Mouse (Mus musculus) hindbrain, embryonic 13.5 days (tissue): ENCODE measurements around the gene Eci2. TPM values are rescaled to one million over a fixed set of nuclear protein-coding genes. Genes with fewer than 3 reads are reported as not detected.
"Not testable (repeated sequence)": the region's sequence is repeated elsewhere in the genome, so short reads cannot be mapped to it uniquely, and the experiment has no call there.

Experiments used
- ATAC-seq: fragments of 200-750 bp; cut with Nextera tagmentation; 2 replicates; pipeline ENCODE4 v1.8.0; 2017; ENCODE audit warnings: moderate TSS enrichment; ENCODE audit not compliant: low FRiP score
- H3K27ac ChIP-seq: fragments of 300-500 bp; sonication (generic); 2 replicates; pipeline ENCODE4 v1.5.1; 2015; ENCODE audit warnings: inconsistent platforms, mild to moderate bottlenecking, moderate library complexity
- H3K27me3 ChIP-seq: fragments of 300-500 bp; sonication (generic); 2 replicates; pipeline ENCODE4 v1.6.1; 2015; ENCODE audit warnings: mild to moderate bottlenecking, inconsistent platforms
- H3K36me3 ChIP-seq: fragments of 300-500 bp; sonication (generic); 2 replicates; pipeline ENCODE4 v1.6.1; 2015; ENCODE audit warnings: mild to moderate bottlenecking, inconsistent platforms
- H3K4me1 ChIP-seq: fragments of 300-500 bp; sonication (generic); replicated peaks from 2 replicates; pipeline ENCODE4 v1.6.1; 2015; ENCODE audit warnings: inconsistent platforms
- H3K4me2 ChIP-seq: fragments of 300-500 bp; sonication (generic); 2 replicates; pipeline ENCODE4 v1.6.1; 2015; ENCODE audit warnings: inconsistent platforms, mild to moderate bottlenecking, moderate library complexity
- H3K4me3 ChIP-seq: fragments of 300-500 bp; sonication (generic); 2 replicates; pipeline ENCODE4 v1.5.1; 2015; ENCODE audit warnings: mild to moderate bottlenecking, inconsistent platforms
- H3K9ac ChIP-seq: fragments of 300-500 bp; sonication (generic); 2 replicates; pipeline ENCODE4 v1.6.1; 2015; ENCODE audit warnings: mild to moderate bottlenecking, inconsistent platforms
- H3K9me3 ChIP-seq: fragments of 300-500 bp; sonication (generic); 2 replicates; pipeline ENCODE4 v1.6.1; 2016; ENCODE audit warnings: inconsistent platforms
- WGBS: fragments of 180-500 bp; shearing (Covaris S2); methylation state at CpG from one replicate; pipeline ENCODE4 v1.1.7; 2015; 5-methylcytosine and 5-hydroxymethylcytosine counted together
- polyA plus RNA-seq: library from polyadenylated mRNA; unstranded; fragments of >200 nt; fragmentation: Nextera tagmentation; extraction: Ambion mirVana; gene quantifications from 2 replicates; pipeline ENCODE4 v1.2.1, GENCODE M21; 2015

The Eci2 gene
- polyA plus RNA-seq, 1 experiment from 2014 or later = 115 TPM

- 88% methylated on average over 4 of the region's 4 CpGs for WGBS
- Histone ChIP-seq H3K4me3 (no peak overlapping the region), H3K9ac (no peak overlapping the region), H3K27ac (no peak overlapping the region), H3K36me3 (no peaks in the 10 kb centered on the region), H3K27me3 (no peaks in the 10 kb centered on the region), H3K4me2 (no peak overlapping the region), H3K9me3 (no peaks in the 10 kb centered on the region), H3K4me1 (no peaks in the 10 kb centered on the region)
- no peak for ATAC-seq
These were observed 70.0 kb downstream of the Eci2 start for GRCm38 (mm10) chr13:34956901-34957300.

GRCm38 (mm10) chr13:34951437-34951836, 75.5 kb downstream of the Eci2 start:
- 94% methylated on average over 2 of the region's 2 CpGs for WGBS
- H3K36me3 ChIP-seq, H3K27ac ChIP-seq, H3K4me1 ChIP-seq, H3K9ac ChIP-seq, H3K4me3 ChIP-seq, ATAC-seq, H3K9me3 ChIP-seq, H3K4me2 ChIP-seq, H3K27me3 ChIP-seq: not testable (repeated sequence)

GRCm38 (mm10) chr13:34942370-34942769, 84.5 kb downstream of the Eci2 start:
- ATAC-seq = no peak
- Histone ChIP-seq H3K4me2 (no peak overlapping the region), H3K4me3 (no peak overlapping the region), H3K9me3 (no peaks in the 10 kb centered on the region), H3K27ac (no peak overlapping the region), H3K4me1 (no peaks in the 10 kb centered on the region), H3K9ac (no peak overlapping the region), H3K36me3 (no peaks in the 10 kb centered on the region), H3K27me3 (no peaks in the 10 kb centered on the region)

- Histone ChIP-seq H3K4me3 (no peak overlapping the region), H3K9ac (no peak overlapping the region), H3K4me2 (no peak overlapping the region), H3K27ac (no peak overlapping the region), H3K27me3 (no peaks in the 10 kb centered on the region), H3K9me3 (no peaks in the 10 kb centered on the region), H3K4me1 (no peaks in the 10 kb centered on the region), H3K36me3 (no peaks in the 10 kb centered on the region)
- no peak for ATAC-seq
- WGBS = 74% methylated on average over 10 of the region's 10 CpGs
These were observed 91.8 kb downstream of the Eci2 start for GRCm38 (mm10) chr13:34934931-34935644.

Other genes starting within 250 kb of the Eci2 start
- gene Prpf4b, start 151.8 kb downstream of the Eci2 start, polyA plus RNA-seq = 73.5 and 82.1 TPM in 2 replicates
- 0.87 and 1.2 TPM in 2 replicates for gene Fam217a, start 102.8 kb downstream of the Eci2 start, polyA plus RNA-seq
- gene 4933417A18Rik, start 102.7 kb downstream of the Eci2 start, polyA plus RNA-seq = not detected in 2 replicates
- 0.44 and 0.65 TPM in 2 replicates for gene Eci3, start 63.3 kb downstream of the Eci2 start, polyA plus RNA-seq